Mouse (Mus musculus) lung, adult 2 months (tissue): Measurements from ENCODE around the gene Tbc1d30.

Experiments used
- CTCF ChIP-seq: fragments of 200-500 bp; IDR thresholded peaks from 2 replicates; pipeline ENCODE4 v1.5.1; 2011; ENCODE audit warnings: mild to moderate bottlenecking, low read length, control low read depth; ENCODE audit not compliant: insufficient read depth
- POLR2A ChIP-seq: fragments of 200-500 bp; IDR thresholded peaks from 2 replicates; pipeline ENCODE4 v1.6.1; 2011; ENCODE audit warnings: low read depth, mild to moderate bottlenecking, control low read depth, low read length, borderline replicate concordance; ENCODE audit errors: extremely low read depth

GRCm38 (mm10) chr10:121315321-121316283 is 35.5 kb downstream of the Tbc1d30 start:
- TF ChIP-seq POLR2A, result no peak
- no peak for TF ChIP-seq CTCF
